Mouse (Mus musculus): Measurements from ENCODE around the gene Fam214a.

The Fam214a gene

DNA sequence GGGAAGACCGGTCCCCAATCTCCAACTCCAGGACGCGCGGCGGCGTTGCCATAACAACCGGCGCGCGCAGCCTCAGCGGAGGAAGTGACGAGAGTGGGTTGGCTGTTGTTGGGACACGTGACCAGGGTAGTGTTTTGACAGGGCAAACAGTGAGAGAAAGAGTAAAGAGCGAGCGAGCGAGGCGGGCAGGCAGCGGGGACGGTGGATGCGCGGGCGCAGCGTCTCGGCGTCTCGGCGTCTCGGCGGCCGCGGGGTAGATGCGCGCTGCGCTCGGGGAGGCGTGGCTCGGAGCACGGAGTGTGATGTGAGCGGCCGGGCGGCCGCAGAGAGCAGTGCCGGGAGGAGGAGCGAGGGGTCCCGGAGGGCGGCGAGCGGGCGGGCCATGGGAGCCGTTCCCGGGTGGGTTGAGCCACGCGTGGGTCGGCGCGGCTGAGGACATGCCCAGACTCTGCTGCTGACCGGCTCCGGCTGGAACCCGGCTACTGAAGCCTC is at the start of gene Fam214a:
Gene Fam214a (plus strand): TSS at position 129 of the 492 bp plus-strand sequence.
- Histone ChIP-seq H3K36me3 (ENCODE audit: control insufficient read depth, insufficient read depth, low read length, poor library complexity, severe bottlenecking) (peaks cover 2% of the 10 kb centered on the region; the same call in 1 of the 2 replicates), H3K27me3 (ENCODE audit: control insufficient read depth, insufficient read depth, low read length, poor library complexity, severe bottlenecking) (no peaks in the 10 kb centered on the region)

DNA sequence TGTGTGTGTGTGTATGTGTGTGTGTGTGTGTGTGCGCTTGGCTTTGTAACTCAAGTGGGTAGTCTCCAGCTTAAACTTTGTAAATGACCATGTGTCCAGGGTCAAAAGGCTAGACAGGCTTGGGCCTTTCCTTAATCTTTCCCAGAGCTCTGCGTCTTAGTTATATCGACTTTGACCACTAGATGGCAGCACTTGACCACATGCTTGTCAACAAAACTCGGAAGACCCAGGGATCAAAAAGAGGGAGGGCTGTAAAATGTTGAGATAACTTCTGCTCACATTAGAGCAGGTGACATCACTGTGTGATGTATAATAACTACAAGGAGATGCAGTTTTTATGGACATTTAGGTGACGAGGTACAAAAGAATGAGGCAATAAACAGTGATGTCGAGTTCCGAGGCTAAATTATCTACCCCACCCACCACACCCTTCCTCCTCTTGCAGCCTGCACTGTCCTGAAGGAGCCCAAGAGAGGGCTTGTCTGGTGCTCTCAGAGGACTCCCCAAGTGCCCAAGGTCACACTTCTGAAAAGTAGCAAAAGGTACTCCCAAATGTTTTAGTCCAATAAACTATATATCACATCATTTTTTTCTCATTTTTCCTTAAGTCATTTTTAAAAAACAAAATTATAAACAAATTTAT is 47.7 kb upstream of the Fam214a start:
- peak; percentile 89 for DNase-seq (ENCODE audit: low read depth, low spot score)
- H3K27me3 ChIP-seq (ENCODE audit: control insufficient read depth, insufficient read depth, low read length, poor library complexity, severe bottlenecking), result no peaks in the 10 kb centered on the region
- H3K36me3 ChIP-seq (ENCODE audit: control insufficient read depth, insufficient read depth, low read length, poor library complexity, severe bottlenecking), result no peaks in the 10 kb centered on the region

More for the DNA sequence above, at the start of gene Fam214a:
- peak; percentile 94 for DNase-seq (ENCODE audit: low read depth, low spot score)

GRCm38 (mm10) chr9:74906951-74907350 is 45.7 kb upstream of the Fam214a start:
- peak; percentile 24 for DNase-seq (ENCODE audit: low read depth, low spot score)
- Histone ChIP-seq H3K27me3 (ENCODE audit: control insufficient read depth, insufficient read depth, low read length, poor library complexity, severe bottlenecking) (no peaks in the 10 kb centered on the region), H3K36me3 (ENCODE audit: control insufficient read depth, insufficient read depth, low read length, poor library complexity, severe bottlenecking) (no peaks in the 10 kb centered on the region)

DNA sequence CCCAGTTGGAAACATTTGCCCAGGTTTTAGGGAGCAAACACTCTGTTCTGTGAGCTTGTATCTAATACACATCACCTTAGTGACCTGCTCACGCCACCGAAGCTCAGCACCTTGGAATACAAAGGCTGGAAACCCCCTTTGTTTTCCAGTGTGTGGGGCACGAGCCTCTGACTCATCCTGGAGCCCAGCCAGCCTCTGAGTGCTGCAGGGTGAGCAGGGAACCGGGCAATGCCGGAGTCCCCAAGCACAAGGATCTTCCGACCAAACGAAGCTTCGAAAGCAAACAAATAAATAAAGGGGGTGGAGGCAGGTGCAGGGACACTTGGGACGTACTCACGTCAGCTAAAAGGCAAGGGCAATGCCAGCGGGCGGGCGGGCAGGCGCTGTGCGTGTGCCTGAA is 43.4 kb upstream of the Fam214a start:
- Histone ChIP-seq H3K27me3 (ENCODE audit: control insufficient read depth, insufficient read depth, low read length, poor library complexity, severe bottlenecking) (no peaks in the 10 kb centered on the region), H3K36me3 (ENCODE audit: control insufficient read depth, insufficient read depth, low read length, poor library complexity, severe bottlenecking) (no peaks in the 10 kb centered on the region)
- no peak for DNase-seq (ENCODE audit: low read depth, low spot score)

- Histone ChIP-seq H3K27me3 (ENCODE audit: control insufficient read depth, insufficient read depth, low read length, poor library complexity, severe bottlenecking) (no peaks in the 10 kb centered on the region), H3K36me3 (ENCODE audit: control insufficient read depth, insufficient read depth, low read length, poor library complexity, severe bottlenecking) (no peaks in the 10 kb centered on the region)
- no peak for DNase-seq (ENCODE audit: low read depth, low spot score)
Measured at GRCm38 (mm10) chr9:74910226-74910759, 42.4 kb upstream of the Fam214a start.

GRCm38 (mm10) chr9:74911430-74911829 is 41.3 kb upstream of the Fam214a start:
- DNase-seq (ENCODE audit: low read depth, low spot score), result no peak
- H3K27me3 ChIP-seq (ENCODE audit: control insufficient read depth, insufficient read depth, low read length, poor library complexity, severe bottlenecking), result no peaks in the 10 kb centered on the region

DNA sequence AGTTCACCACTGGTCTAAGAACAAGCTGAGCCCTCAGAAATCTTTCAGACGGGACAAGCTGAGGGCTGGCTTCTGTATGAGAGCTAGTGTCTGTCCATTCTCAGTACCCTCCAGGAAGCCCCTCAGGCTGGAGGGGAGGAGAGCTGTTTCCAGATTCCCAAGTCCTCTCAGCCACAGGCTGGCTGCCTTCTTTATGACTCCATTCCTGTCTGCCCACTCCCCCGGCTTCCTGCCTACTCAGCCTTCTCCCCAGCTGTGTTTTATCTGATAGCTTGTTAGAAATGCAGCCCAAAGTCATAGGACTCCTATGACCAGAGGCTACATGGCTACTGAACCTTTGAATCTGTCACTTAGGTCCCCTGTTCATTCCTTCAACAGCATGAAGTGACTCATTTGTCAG is 40.8 kb upstream of the Fam214a start:
- Histone ChIP-seq H3K27me3 (ENCODE audit: control insufficient read depth, insufficient read depth, low read length, poor library complexity, severe bottlenecking) (no peaks in the 10 kb centered on the region), H3K36me3 (ENCODE audit: control insufficient read depth, insufficient read depth, low read length, poor library complexity, severe bottlenecking) (no peaks in the 10 kb centered on the region)
- DNase-seq (ENCODE audit: low read depth, low spot score), result no peak

More at GRCm38 (mm10) chr9:74911430-74911829, 41.3 kb upstream of the Fam214a start:
- H3K36me3 ChIP-seq (ENCODE audit: control insufficient read depth, insufficient read depth, low read length, poor library complexity, severe bottlenecking), result no peaks in the 10 kb centered on the region

- H3K27me3 ChIP-seq (ENCODE audit: control insufficient read depth, insufficient read depth, low read length, poor library complexity, severe bottlenecking), result no peaks in the 10 kb centered on the region
- H3K36me3 ChIP-seq (ENCODE audit: control insufficient read depth, insufficient read depth, low read length, poor library complexity, severe bottlenecking), result no peaks in the 10 kb centered on the region
- no peak for DNase-seq (ENCODE audit: low read depth, low spot score)
Measured at GRCm38 (mm10) chr9:74912619-74913376, 39.9 kb upstream of the Fam214a start.

DNA sequence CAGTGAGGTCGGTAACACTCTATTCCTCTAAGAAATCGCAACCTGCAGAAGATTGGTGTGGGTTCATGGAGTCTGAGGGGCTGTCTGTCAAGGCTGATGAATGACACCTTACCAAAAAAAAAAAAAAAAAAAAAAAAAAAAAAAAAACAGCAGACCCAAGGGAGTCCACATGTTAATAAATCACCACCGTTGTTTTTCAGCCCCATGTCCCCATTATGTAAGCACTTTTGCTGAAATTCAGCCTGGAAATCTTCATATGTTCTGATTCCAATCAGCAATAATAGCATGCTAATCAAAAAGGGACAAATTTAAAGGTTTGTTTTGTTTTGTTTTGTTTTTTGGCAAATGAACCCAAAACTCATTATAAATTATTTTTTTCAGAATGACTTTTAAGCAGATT is 37.1 kb upstream of the Fam214a start:
- Histone ChIP-seq H3K36me3 (ENCODE audit: control insufficient read depth, insufficient read depth, low read length, poor library complexity, severe bottlenecking) (no peaks in the 10 kb centered on the region), H3K27me3 (ENCODE audit: control insufficient read depth, insufficient read depth, low read length, poor library complexity, severe bottlenecking) (no peaks in the 10 kb centered on the region)
- DNase-seq (ENCODE audit: low read depth, low spot score), result no peak

- H3K27me3 ChIP-seq (ENCODE audit: control insufficient read depth, insufficient read depth, low read length, poor library complexity, severe bottlenecking), result no peaks in the 10 kb centered on the region
- DNase-seq (ENCODE audit: low read depth, low spot score), result no peak
- H3K36me3 ChIP-seq (ENCODE audit: control insufficient read depth, insufficient read depth, low read length, poor library complexity, severe bottlenecking), result no peaks in the 10 kb centered on the region
Measured at GRCm38 (mm10) chr9:74920450-74920849, 32.2 kb upstream of the Fam214a start.

DNA sequence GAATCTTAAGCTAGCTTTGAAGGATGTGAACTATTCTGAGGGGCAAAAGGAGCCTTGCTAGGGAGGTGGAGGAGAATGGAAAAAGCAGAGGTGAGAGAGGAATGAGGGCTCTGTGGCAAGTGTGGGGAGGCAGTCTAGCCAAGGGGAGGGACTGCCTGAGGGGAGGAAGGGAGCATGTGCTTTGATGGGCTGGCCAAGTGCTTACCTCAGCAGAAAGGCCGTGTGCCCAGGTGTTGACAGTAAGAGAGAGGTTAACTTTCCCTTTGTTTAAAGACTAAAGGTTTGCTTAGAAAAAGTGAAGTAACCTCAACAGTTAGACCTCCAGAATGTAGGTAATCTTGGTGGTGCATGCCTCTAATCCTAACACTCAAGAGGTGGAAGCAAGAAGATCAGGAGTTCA is 31.3 kb upstream of the Fam214a start:
- H3K36me3 ChIP-seq (ENCODE audit: control insufficient read depth, insufficient read depth, low read length, poor library complexity, severe bottlenecking), result no peaks in the 10 kb centered on the region
- no peaks in the 10 kb centered on the region for H3K27me3 ChIP-seq (ENCODE audit: control insufficient read depth, insufficient read depth, low read length, poor library complexity, severe bottlenecking)
- no peak for DNase-seq (ENCODE audit: low read depth, low spot score)

- H3K36me3 ChIP-seq (ENCODE audit: control insufficient read depth, insufficient read depth, low read length, poor library complexity, severe bottlenecking), result no peaks in the 10 kb centered on the region
- no peak for DNase-seq (ENCODE audit: low read depth, low spot score)
- H3K27me3 ChIP-seq (ENCODE audit: control insufficient read depth, insufficient read depth, low read length, poor library complexity, severe bottlenecking), result no peaks in the 10 kb centered on the region
Measured at GRCm38 (mm10) chr9:74922884-74923283, 29.8 kb upstream of the Fam214a start.

- H3K27me3 ChIP-seq (ENCODE audit: control insufficient read depth, insufficient read depth, low read length, poor library complexity, severe bottlenecking), result no peaks in the 10 kb centered on the region
- no peak for DNase-seq (ENCODE audit: low read depth, low spot score)
Measured at GRCm38 (mm10) chr9:74923291-74923977, 29.2 kb upstream of the Fam214a start.

DNA sequence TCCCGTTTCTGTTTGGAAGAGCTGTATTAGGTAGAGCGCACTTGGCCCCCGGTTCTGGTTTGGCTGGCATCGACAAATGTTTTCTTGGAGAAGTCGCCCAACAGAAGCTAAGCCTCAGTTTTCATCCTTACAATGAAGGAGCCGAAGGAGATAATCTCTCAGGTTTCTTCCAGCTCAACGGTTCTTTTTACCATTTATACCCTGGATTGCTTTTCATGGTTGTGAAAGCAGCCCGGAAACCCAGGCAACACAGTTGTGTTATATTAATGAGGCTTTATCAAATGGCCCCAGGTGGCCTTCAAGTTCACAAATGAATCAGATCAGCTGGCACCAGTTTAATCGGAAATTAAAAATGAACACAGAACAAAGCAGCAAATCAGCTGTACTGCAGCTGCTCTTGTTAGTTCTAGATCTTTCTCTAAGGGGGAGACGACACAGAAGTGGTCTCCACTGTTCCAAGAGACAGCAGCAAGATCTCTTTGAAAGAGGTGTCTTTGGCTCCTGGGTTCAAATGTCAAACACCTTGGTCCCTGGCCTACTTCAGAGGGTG is 27.4 kb upstream of the Fam214a start:
- H3K27me3 ChIP-seq (ENCODE audit: control insufficient read depth, insufficient read depth, low read length, poor library complexity, severe bottlenecking), result no peaks in the 10 kb centered on the region

More at GRCm38 (mm10) chr9:74923291-74923977, 29.2 kb upstream of the Fam214a start:
- H3K36me3 ChIP-seq (ENCODE audit: control insufficient read depth, insufficient read depth, low read length, poor library complexity, severe bottlenecking), result no peaks in the 10 kb centered on the region

More for the DNA sequence above, 27.4 kb upstream of the Fam214a start:
- no peaks in the 10 kb centered on the region for H3K36me3 ChIP-seq (ENCODE audit: control insufficient read depth, insufficient read depth, low read length, poor library complexity, severe bottlenecking)
- no peak for DNase-seq (ENCODE audit: low read depth, low spot score)

All from splenic B cell, adult 2 months (primary cell).